Mouse (Mus musculus): Measurements from ENCODE around the gene Helb. TPM values are rescaled to one million over a fixed set of nuclear protein-coding genes. Genes with fewer than 3 reads are reported as not detected.

The Helb gene
- total and polyA plus RNA-seq, 2 experiments from 2014 or later = 2.1 to 3.9 TPM

GRCm38 (mm10) chr10:120060579-120061237, 52.1 kb downstream of the Helb start:
- H3K27me3 ChIP-seq (ENCODE audit: insufficient read depth, low read length) = no peaks in the 10 kb centered on the region
- 88% methylated on average over 10 of the region's 10 CpGs for WGBS
- H3K27ac ChIP-seq (ENCODE audit: low read depth, low read length) = no peak overlapping the region
- H3K9me3 ChIP-seq (ENCODE audit: low read length) = no peaks in the 10 kb centered on the region
- DNase-seq (no peak), ATAC-seq (no peak)
- no peak overlapping the region for H3K4me3 ChIP-seq (ENCODE audit: low read depth, low read length)
- no peaks in the 10 kb centered on the region for H3K4me1 ChIP-seq (ENCODE audit: insufficient read depth)
- no peak overlapping the region for H3K9ac ChIP-seq
- no peak for TF ChIP-seq CTCF (IDR thresholded peaks at IDR 0.05; ENCODE audit: low read depth)
- H3K4me2 ChIP-seq (ENCODE audit: low read depth) = no peak overlapping the region
- H3K36me3 ChIP-seq (ENCODE audit: insufficient read depth) = no peaks in the 10 kb centered on the region; the same call in 1 of the 2 replicates

GRCm38 (mm10) chr10:120044714-120045234, 68.0 kb downstream of the Helb start:
- Histone ChIP-seq H3K4me1 (ENCODE audit: insufficient read depth) (no peaks in the 10 kb centered on the region), H3K27ac (ENCODE audit: low read depth, low read length) (no peak overlapping the region), H3K27me3 (ENCODE audit: insufficient read depth, low read length) (no peaks in the 10 kb centered on the region), H3K4me2 (ENCODE audit: low read depth) (no peak overlapping the region), H3K4me3 (ENCODE audit: low read depth, low read length) (no peak overlapping the region), H3K9me3 (ENCODE audit: low read length) (no peaks in the 10 kb centered on the region), H3K9ac (no peak overlapping the region), H3K36me3 (ENCODE audit: insufficient read depth) (peaks cover 8% of the 10 kb centered on the region)
- no peak for TF ChIP-seq CTCF (IDR thresholded peaks at IDR 0.05; ENCODE audit: low read depth)
- ATAC-seq (peak; percentile 18; the same call in 1 of the 2 replicates), DNase-seq (no peak)
- WGBS = 38% methylated on average over 2 of the region's 2 CpGs

- no peak overlapping the region for H3K4me3 ChIP-seq (ENCODE audit: low read depth, low read length)
- H3K36me3 ChIP-seq (ENCODE audit: insufficient read depth) = peaks cover 2% of the 10 kb centered on the region; the same call in 1 of the 2 replicates
- no peak overlapping the region for H3K9ac ChIP-seq
- H3K4me2 ChIP-seq (ENCODE audit: low read depth) = no peak overlapping the region
- no peaks in the 10 kb centered on the region for H3K4me1 ChIP-seq (ENCODE audit: insufficient read depth)
- no peak for TF ChIP-seq CTCF (IDR thresholded peaks at IDR 0.05; ENCODE audit: low read depth)
- no peaks in the 10 kb centered on the region for H3K9me3 ChIP-seq (ENCODE audit: low read length)
- DNase-seq (no peak), ATAC-seq (peak; percentile 23; the same call in 1 of the 2 replicates)
- no peaks in the 10 kb centered on the region for H3K27me3 ChIP-seq (ENCODE audit: insufficient read depth, low read length)
- 28% methylated on average over 6 of the region's 6 CpGs for WGBS
- no peak overlapping the region for H3K27ac ChIP-seq (ENCODE audit: low read depth, low read length)
Measured at GRCm38 (mm10) chr10:120044237-120044636, 68.5 kb downstream of the Helb start.

- TF ChIP-seq CTCF (IDR thresholded peaks at IDR 0.05; ENCODE audit: low read depth) = no peak
- Histone ChIP-seq H3K36me3 (ENCODE audit: insufficient read depth) (no peaks in the 10 kb centered on the region), H3K27me3 (ENCODE audit: insufficient read depth, low read length) (no peaks in the 10 kb centered on the region), H3K4me2 (ENCODE audit: low read depth) (no peak overlapping the region), H3K4me1 (ENCODE audit: insufficient read depth) (peaks cover 14% of the 10 kb centered on the region; the same call in 1 of the 2 replicates), H3K9me3 (ENCODE audit: low read length) (no peaks in the 10 kb centered on the region), H3K27ac (ENCODE audit: low read depth, low read length) (peak overlapping the region; percentile 59), H3K4me3 (ENCODE audit: low read depth, low read length) (no peak overlapping the region), H3K9ac (no peak overlapping the region)
- DNase-seq (peak; percentile 81), ATAC-seq (peak; percentile 85)
- 57% methylated on average over 5 of the region's 5 CpGs for WGBS
Measured at GRCm38 (mm10) chr10:120038194-120038593, 74.6 kb downstream of the Helb start.

DNA sequence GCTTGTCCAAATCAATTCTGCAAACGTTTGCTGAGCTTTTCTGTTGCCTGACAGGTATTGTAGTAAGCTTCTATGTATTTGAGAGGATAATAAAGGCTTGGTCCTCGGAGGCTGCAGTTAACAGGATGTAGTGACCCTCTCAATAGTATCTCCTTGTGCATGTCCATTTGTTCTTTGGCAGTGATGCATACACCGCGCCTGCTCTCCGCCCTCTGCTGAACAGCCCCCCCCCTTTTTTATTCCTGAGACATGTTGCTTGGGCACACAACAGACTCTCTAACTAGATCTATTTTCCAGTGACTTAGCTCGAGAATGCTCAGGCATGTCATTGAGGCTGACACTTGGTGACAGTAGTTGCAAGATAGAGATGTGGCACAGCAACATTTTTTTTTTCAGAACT, 77.0 kb downstream of the Helb start:
- TF ChIP-seq CTCF (IDR thresholded peaks at IDR 0.05; ENCODE audit: low read depth) = no peak
- peak; percentile 34; the same call in 1 of the 2 replicates for ATAC-seq
- Histone ChIP-seq H3K4me3 (ENCODE audit: low read depth, low read length) (peak overlapping the region; percentile 15; the same call in 1 of the 2 replicates), H3K9me3 (ENCODE audit: low read length) (no peaks in the 10 kb centered on the region), H3K27me3 (ENCODE audit: insufficient read depth, low read length) (no peaks in the 10 kb centered on the region), H3K27ac (ENCODE audit: low read depth, low read length) (no peak overlapping the region), H3K4me2 (ENCODE audit: low read depth) (peak overlapping the region; percentile 36), H3K36me3 (ENCODE audit: insufficient read depth) (no peaks in the 10 kb centered on the region), H3K4me1 (ENCODE audit: insufficient read depth) (peaks cover 14% of the 10 kb centered on the region; the same call in 1 of the 2 replicates), H3K9ac (peak overlapping the region; percentile 23; the same call in 1 of the 2 replicates)
- no peak for DNase-seq
- WGBS = 21% methylated on average over 6 of the region's 6 CpGs

DNA sequence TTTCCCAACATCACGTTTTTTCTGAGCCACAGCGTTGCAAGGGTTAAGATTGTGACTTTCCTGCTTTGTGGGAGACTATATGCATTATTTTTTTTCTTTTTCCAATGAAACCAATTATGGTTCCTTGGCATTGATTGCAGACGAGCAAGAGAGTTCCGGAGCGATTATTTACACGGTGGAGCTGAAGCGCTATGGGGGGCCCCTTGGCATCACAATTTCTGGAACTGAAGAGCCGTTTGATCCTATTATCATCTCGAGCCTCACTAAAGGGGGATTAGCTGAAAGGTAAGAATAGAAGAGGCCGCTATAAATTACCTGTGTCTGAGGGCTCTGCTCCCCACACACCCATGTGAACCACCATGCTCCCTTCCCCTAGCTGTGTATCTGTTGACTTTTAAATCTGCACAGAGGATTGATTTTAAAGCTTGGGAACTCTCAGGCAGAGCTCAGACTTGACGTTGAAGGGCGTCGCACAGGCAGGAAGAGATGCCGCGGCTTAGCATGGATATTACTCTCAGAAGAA, 77.5 kb downstream of the Helb start:
- peaks cover 14% of the 10 kb centered on the region; the same call in 1 of the 2 replicates for H3K4me1 ChIP-seq (ENCODE audit: insufficient read depth)
- no peaks in the 10 kb centered on the region for H3K9me3 ChIP-seq (ENCODE audit: low read length)
- H3K36me3 ChIP-seq (ENCODE audit: insufficient read depth) = no peaks in the 10 kb centered on the region
- H3K4me3 ChIP-seq (ENCODE audit: low read depth, low read length) = peak overlapping the region; percentile 15; the same call in 1 of the 2 replicates
- ATAC-seq (no peak), DNase-seq (no peak)
- H3K27me3 ChIP-seq (ENCODE audit: insufficient read depth, low read length) = no peaks in the 10 kb centered on the region
- no peak overlapping the region for H3K27ac ChIP-seq (ENCODE audit: low read depth, low read length)
- 12% methylated on average over 15 of the region's 15 CpGs for whole genome bisulfite sequencing
- no peak for TF ChIP-seq CTCF (IDR thresholded peaks at IDR 0.05; ENCODE audit: low read depth)
- peak overlapping the region; percentile 23; the same call in 1 of the 2 replicates for H3K9ac ChIP-seq
- H3K4me2 ChIP-seq (ENCODE audit: low read depth) = peak overlapping the region; percentile 36

GRCm38 (mm10) chr10:120033866-120034265, 78.9 kb downstream of the Helb start:
- Histone ChIP-seq H3K36me3 (ENCODE audit: insufficient read depth) (no peaks in the 10 kb centered on the region), H3K4me3 (ENCODE audit: low read depth, low read length) (no peak overlapping the region), H3K27me3 (ENCODE audit: insufficient read depth, low read length) (no peaks in the 10 kb centered on the region), H3K9ac (no peak overlapping the region), H3K27ac (ENCODE audit: low read depth, low read length) (no peak overlapping the region), H3K4me1 (ENCODE audit: insufficient read depth) (peaks cover 14% of the 10 kb centered on the region; the same call in 1 of the 2 replicates), H3K4me2 (ENCODE audit: low read depth) (no peak overlapping the region), H3K9me3 (ENCODE audit: low read length) (no peaks in the 10 kb centered on the region)
- ATAC-seq = no peak
- no peak for TF ChIP-seq CTCF (IDR thresholded peaks at IDR 0.05; ENCODE audit: low read depth)
- WGBS = 35% methylated on average over 9 of the region's 9 CpGs
- DNase-seq = no peak

Other genes starting within 250 kb of the Helb start
- 32.2 and 40.4 TPM in 2 replicates for gene Tmbim4, start 88.6 kb upstream of the Helb start, total RNA-seq (2014; rRNA removed)
- gene Tmbim4, start 88.6 kb upstream of the Helb start, polyA plus RNA-seq (2015; fragmentation: Nextera tagmentation; extraction: Ambion mirVana) = 100 and 115 TPM in 2 replicates
- 0.08 and 0.33 TPM in 2 replicates for gene Irak3, start 89.1 kb upstream of the Helb start, total RNA-seq (2014; rRNA removed)
- gene Irak3, start 89.1 kb upstream of the Helb start, polyA plus RNA-seq (2015; fragmentation: Nextera tagmentation; extraction: Ambion mirVana) = 0.13 and 0.28 TPM in 2 replicates
- gene Llph, start 114.1 kb upstream of the Helb start, total RNA-seq (2014; rRNA removed) = 22.1 and 23.8 TPM in 2 replicates
- 42.1 and 46.7 TPM in 2 replicates for gene Llph, start 114.1 kb upstream of the Helb start, polyA plus RNA-seq (2015; fragmentation: Nextera tagmentation; extraction: Ambion mirVana)